Mouse (Mus musculus) thymus, adult 18-20 months (tissue): Measurements from ENCODE around the gene Actg1.
"Not testable (repeated sequence)": the region's sequence is repeated elsewhere in the genome, so short reads cannot be mapped to it uniquely, and the experiment has no call there.

Experiments
- DNase-seq, 2 experiments: peaks; one replicate each; pipeline ENCODE4 v3.0.0; 2022; ENCODE audit warnings: mixed read lengths in 2 of 2

The Actg1 gene

GRCm38 (mm10) chr11:120360062-120360461 lies 11.7 kb upstream of the Actg1 start:
- no peak for DNase-seq

- DNase-seq, result no peak
These were observed 11.0 kb upstream of the Actg1 start for GRCm38 (mm10) chr11:120359391-120359790.

- DNase-seq, result no peak
These were observed 9.6 kb upstream of the Actg1 start for GRCm38 (mm10) chr11:120357791-120358401.

GRCm38 (mm10) chr11:120356900-120357299 lies 8.6 kb upstream of the Actg1 start:
- DNase-seq, result no peak

GRCm38 (mm10) chr11:120356319-120356840 lies 8.0 kb upstream of the Actg1 start:
- DNase-seq, result no peak

- no peak for DNase-seq
These were observed 7.1 kb upstream of the Actg1 start for GRCm38 (mm10) chr11:120355277-120356039.

GRCm38 (mm10) chr11:120354304-120355276 lies 6.2 kb upstream of the Actg1 start:
- no peak for DNase-seq

GRCm38 (mm10) chr11:120353500-120354303 lies 5.4 kb upstream of the Actg1 start:
- peak; percentile 62 to 69 for DNase-seq

- DNase-seq, result peak in 1 of 2 experiments; percentile 12
These were observed 4.4 kb upstream of the Actg1 start for GRCm38 (mm10) chr11:120352571-120353290.

- DNase-seq, result not testable (repeated sequence)
These were observed 3.7 kb upstream of the Actg1 start for GRCm38 (mm10) chr11:120352093-120352350.

- DNase-seq, result peak in 1 of 2 experiments; percentile 11
These were observed 3.1 kb upstream of the Actg1 start for GRCm38 (mm10) chr11:120351250-120352092.

GRCm38 (mm10) chr11:120350711-120351110 lies 2.4 kb upstream of the Actg1 start:
- DNase-seq, result peak in 1 of 2 experiments; percentile 32

- DNase-seq, result peak; percentile 60 to 67
These were observed 1.8 kb upstream of the Actg1 start for GRCm38 (mm10) chr11:120349986-120350702.

GRCm38 (mm10) chr11:120349371-120349985 lies 1.1 kb upstream of the Actg1 start:
- peak in 1 of 2 experiments; percentile 42 for DNase-seq

GRCm38 (mm10) chr11:120348684-120349370 lies 485 bp upstream of the Actg1 start:
- DNase-seq, result peak in 1 of 2 experiments; percentile 79

- peak in 1 of 2 experiments; percentile 31 for DNase-seq
These were observed 1.0 kb downstream of the Actg1 start for GRCm38 (mm10) chr11:120347301-120347700.

- DNase-seq, result not testable (repeated sequence)
These were observed 1.8 kb downstream of the Actg1 start for GRCm38 (mm10) chr11:120346383-120347034.

- no peak for DNase-seq
These were observed 3.2 kb downstream of the Actg1 start for GRCm38 (mm10) chr11:120345067-120345681.
